Mouse (Mus musculus): Measurements from ENCODE around the gene Slxl1. TPM values are rescaled to one million over a fixed set of nuclear protein-coding genes. Genes with fewer than 3 reads are reported as not detected.
"Not testable (repeated sequence)": the region's sequence is repeated elsewhere in the genome, so short reads cannot be mapped to it uniquely, and the experiment has no call there.

Gene Slxl1
- total RNA-seq (2015) = not detected in 2 replicates
- total RNA-seq (2017) = not detected in 2 replicates

DNA sequence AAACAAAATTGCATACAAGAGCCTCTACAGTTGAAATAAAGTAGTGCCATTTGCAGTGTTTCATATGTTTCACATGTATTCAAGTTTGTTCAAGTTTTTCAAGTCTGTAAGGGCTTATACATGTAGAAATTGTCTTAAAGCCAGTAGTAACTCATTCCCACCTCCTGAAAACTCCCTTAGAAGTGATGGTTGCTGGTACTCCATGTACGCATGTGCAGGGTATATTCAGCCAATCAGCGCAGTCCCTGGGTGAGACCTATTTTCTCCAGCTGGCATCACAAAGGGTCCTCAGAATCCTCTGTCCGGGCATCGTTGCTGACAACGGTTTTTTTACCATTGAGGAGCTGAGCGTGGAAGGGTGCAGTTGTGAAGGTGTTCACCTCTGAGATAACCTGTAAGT lies at the start of gene Slxl1:
Gene Slxl1 (plus strand): TSS at position 301 of the 400 bp plus-strand sequence.
- not testable (repeated sequence) for ATAC-seq (replicated peaks; ENCODE audit: poor library complexity)
